Mouse (Mus musculus): ENCODE measurements around the gene Gin1.

The Gin1 gene

GRCm38 (mm10) chr1:97787674-97788073 lies 17.7 kb downstream of the Gin1 start:
- DNase-seq (ENCODE audit: low read depth, low spot score) = no peak

- DNase-seq (ENCODE audit: low read depth, low spot score) = no peak
Observed at GRCm38 (mm10) chr1:97788490-97788889, 18.5 kb downstream of the Gin1 start.

- DNase-seq (ENCODE audit: low read depth, low spot score) = peak; percentile 81
Observed at GRCm38 (mm10) chr1:97794110-97794509, 24.1 kb downstream of the Gin1 start.

GRCm38 (mm10) chr1:97795936-97796335 lies 26.0 kb downstream of the Gin1 start:
- DNase-seq (ENCODE audit: low read depth, low spot score) = no peak

GRCm38 (mm10) chr1:97802207-97802902 lies 32.4 kb downstream of the Gin1 start:
- DNase-seq (ENCODE audit: low read depth, low spot score) = peak; percentile 20

- no peak for DNase-seq (ENCODE audit: low read depth, low spot score)
Observed at GRCm38 (mm10) chr1:97804520-97804919, 34.5 kb downstream of the Gin1 start.

- DNase-seq (ENCODE audit: low read depth, low spot score) = no peak
Observed at GRCm38 (mm10) chr1:97809255-97809912, 39.4 kb downstream of the Gin1 start.

GRCm38 (mm10) chr1:97821282-97821681 lies 51.3 kb downstream of the Gin1 start:
- no peak for DNase-seq (ENCODE audit: low read depth, low spot score)

- DNase-seq (ENCODE audit: low read depth, low spot score) = no peak
Observed at GRCm38 (mm10) chr1:97822203-97822602, 52.2 kb downstream of the Gin1 start.

GRCm38 (mm10) chr1:97822904-97823303 lies 52.9 kb downstream of the Gin1 start:
- no peak for DNase-seq (ENCODE audit: low read depth, low spot score)

- DNase-seq (ENCODE audit: low read depth, low spot score) = no peak
Observed at GRCm38 (mm10) chr1:97827566-97827965, 57.6 kb downstream of the Gin1 start.

- no peak for DNase-seq (ENCODE audit: low read depth, low spot score)
Observed at GRCm38 (mm10) chr1:97828087-97828486, 58.1 kb downstream of the Gin1 start.

GRCm38 (mm10) chr1:97833466-97834353 lies 63.7 kb downstream of the Gin1 start:
- no peak for DNase-seq (ENCODE audit: low read depth, low spot score)

GRCm38 (mm10) chr1:97834354-97834822 lies 64.4 kb downstream of the Gin1 start:
- DNase-seq (ENCODE audit: low read depth, low spot score) = no peak
